Mouse (Mus musculus): ENCODE measurements at regions not wholly inside any gene's neighbourhood (a gene's known extent, or its start where the extent isn't known, plus 50 kb on each side); places are given as distances from the start of the nearest gene placed in this dataset.

DNA sequence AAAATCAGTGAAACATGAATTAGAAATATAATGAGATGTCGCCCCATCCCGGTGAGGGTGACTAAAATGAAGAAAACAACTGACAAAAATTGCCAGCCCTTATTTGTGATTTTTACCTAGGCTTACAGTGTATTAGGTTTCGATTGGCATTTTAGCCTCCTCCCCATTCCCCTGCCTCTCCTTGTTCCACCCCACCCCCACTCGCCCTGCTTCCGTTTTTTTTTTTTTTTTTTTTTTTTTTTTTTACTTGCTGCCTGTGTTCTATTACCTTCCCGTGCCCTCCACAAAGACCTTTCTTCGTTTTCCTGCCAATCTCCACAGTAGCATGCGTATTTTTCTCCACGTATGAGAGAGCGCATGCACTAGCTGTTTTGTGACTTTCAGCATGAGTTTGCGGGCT, 435.3 kb upstream of the Gm10131 start:
- ATAC-seq (ENCODE audit: insufficient number of reproducible peaks, low FRiP score, low TSS enrichment, low read depth) = no peak; the same call in 1 of the 2 replicates
- H3K4me3 ChIP-seq (ENCODE audit: low read depth, low read length) = peak overlapping the region; percentile 8; the same call in 1 of the 2 replicates
- H3K36me3 ChIP-seq (ENCODE audit: control insufficient read depth, insufficient read depth, low read length) = no peaks in the 10 kb centered on the region
- H3K9me3 ChIP-seq (ENCODE audit: control insufficient read depth, low read length) = no peaks in the 10 kb centered on the region
- H3K9ac ChIP-seq (ENCODE audit: low read length) = peak overlapping the region; percentile 27; the same call in 1 of the 2 replicates
- H3K4me2 ChIP-seq (ENCODE audit: low read depth, severe bottlenecking) = peak overlapping the region; percentile 35
- no peaks in the 10 kb centered on the region for H3K4me1 ChIP-seq (ENCODE audit: control insufficient read depth, insufficient read depth, low read length)
- H3K27me3 ChIP-seq (ENCODE audit: control insufficient read depth, insufficient read depth, low read length) = no peaks in the 10 kb centered on the region
- H3K27ac ChIP-seq (replicated peaks; ENCODE audit: low read depth, low read length) = no peak overlapping the region; the same call in 1 of the 2 replicates
- WGBS = 12% methylated on average over 11 of the region's 11 CpGs
- DNase-seq (ENCODE audit: low spot score) = no peak

DNA sequence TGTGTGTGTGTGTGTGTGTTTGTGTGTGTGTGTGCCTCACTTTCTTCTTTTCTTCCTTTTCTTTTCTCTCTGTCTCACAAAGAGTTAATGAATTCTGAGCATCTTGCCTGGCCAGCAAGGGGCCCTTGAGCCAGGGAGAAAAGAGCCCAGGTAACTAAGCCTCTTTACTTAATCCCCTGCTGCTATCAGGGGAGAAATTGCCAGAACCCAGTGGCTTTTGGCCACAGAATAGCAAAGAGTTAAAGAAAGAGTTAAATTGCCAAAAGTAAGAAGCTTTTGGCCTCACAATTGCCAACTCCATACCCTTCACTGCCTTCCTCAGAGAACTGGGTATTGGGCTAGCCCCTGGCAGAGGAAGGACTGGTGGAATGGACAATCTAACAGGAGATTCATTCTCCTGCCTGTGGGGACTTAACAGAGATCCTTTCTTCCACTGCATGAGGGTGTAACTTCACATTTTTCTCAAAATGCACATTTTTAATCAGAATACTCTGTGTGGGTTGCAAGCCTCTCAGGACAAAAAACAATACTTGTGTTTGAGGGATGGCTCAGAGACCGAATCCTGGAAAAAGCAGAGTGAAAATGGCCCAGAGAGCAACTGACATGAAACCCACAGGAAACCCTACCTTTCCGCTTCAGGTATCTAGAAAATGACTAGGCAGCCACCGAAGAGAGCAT, 431.0 kb upstream of the Gm10131 start:
- no peak overlapping the region for H3K4me2 ChIP-seq (ENCODE audit: low read depth, severe bottlenecking)
- no peak overlapping the region for H3K4me3 ChIP-seq (ENCODE audit: low read depth, low read length)
- 88% methylated on average over 3 of the region's 3 CpGs for WGBS
- H3K9ac ChIP-seq (ENCODE audit: low read length) = no peak overlapping the region
- H3K27me3 ChIP-seq (ENCODE audit: control insufficient read depth, insufficient read depth, low read length) = no peaks in the 10 kb centered on the region
- no peaks in the 10 kb centered on the region for H3K36me3 ChIP-seq (ENCODE audit: control insufficient read depth, insufficient read depth, low read length)
- ATAC-seq (ENCODE audit: insufficient number of reproducible peaks, low FRiP score, low TSS enrichment, low read depth) (no peak), DNase-seq (ENCODE audit: low spot score) (no peak)
- H3K27ac ChIP-seq (replicated peaks; ENCODE audit: low read depth, low read length) = no peak overlapping the region
- H3K4me1 ChIP-seq (ENCODE audit: control insufficient read depth, insufficient read depth, low read length) = no peaks in the 10 kb centered on the region
- no peaks in the 10 kb centered on the region for H3K9me3 ChIP-seq (ENCODE audit: control insufficient read depth, low read length)

DNA sequence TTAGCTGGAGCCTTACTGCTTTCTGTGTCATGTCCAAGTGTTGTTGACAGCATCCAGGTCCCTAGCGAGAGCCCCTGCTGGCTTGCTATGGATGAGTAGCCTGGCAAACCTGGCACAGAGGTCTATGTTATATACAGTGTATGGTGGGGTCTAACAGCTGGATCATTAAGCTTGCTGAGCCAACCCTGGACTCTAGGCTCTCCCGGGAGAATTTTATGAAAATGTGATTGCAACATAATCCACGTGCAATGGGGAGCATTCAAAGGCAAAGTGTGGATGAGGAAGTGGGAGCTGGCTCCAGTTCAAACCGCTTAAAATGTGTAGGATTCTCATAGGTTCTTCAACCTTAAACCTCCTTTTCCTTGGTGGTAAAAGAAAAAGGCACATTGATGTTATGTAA, 427.7 kb upstream of the Gm10131 start:
- H3K4me1 ChIP-seq (ENCODE audit: control insufficient read depth, insufficient read depth, low read length) = no peaks in the 10 kb centered on the region
- ATAC-seq (ENCODE audit: insufficient number of reproducible peaks, low FRiP score, low TSS enrichment, low read depth) (no peak), DNase-seq (ENCODE audit: low spot score) (no peak)
- H3K9ac ChIP-seq (ENCODE audit: low read length) = no peak overlapping the region
- no peaks in the 10 kb centered on the region for H3K9me3 ChIP-seq (ENCODE audit: control insufficient read depth, low read length)
- H3K36me3 ChIP-seq (ENCODE audit: control insufficient read depth, insufficient read depth, low read length) = no peaks in the 10 kb centered on the region
- no peak overlapping the region for H3K27ac ChIP-seq (replicated peaks; ENCODE audit: low read depth, low read length)
- no peak overlapping the region for H3K4me3 ChIP-seq (ENCODE audit: low read depth, low read length)
- no peaks in the 10 kb centered on the region for H3K27me3 ChIP-seq (ENCODE audit: control insufficient read depth, insufficient read depth, low read length)
- H3K4me2 ChIP-seq (ENCODE audit: low read depth, severe bottlenecking) = no peak overlapping the region
- 53% methylated on average over 4 of the region's 4 CpGs for WGBS

DNA sequence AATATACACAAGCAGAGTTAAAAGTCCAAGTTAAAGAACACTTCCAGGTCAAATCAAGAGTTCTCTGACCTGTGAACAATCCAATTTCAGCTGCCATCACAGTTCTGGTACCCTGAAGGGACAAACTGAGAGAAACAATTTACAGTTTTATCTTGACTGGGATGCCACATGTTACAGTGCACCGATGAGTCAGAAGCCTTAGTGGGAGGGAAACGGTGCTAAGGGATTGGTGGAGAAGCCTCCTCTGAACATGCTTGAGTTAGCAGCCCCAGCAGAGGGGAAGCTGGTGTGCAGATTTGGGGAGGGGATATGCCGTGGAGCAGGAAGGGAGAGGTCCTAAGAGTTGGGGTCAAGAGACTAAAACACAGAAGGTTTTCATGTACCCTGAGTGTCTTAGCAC, 423.9 kb upstream of the Gm10131 start:
- ATAC-seq (ENCODE audit: insufficient number of reproducible peaks, low FRiP score, low TSS enrichment, low read depth) = no peak
- Histone ChIP-seq H3K36me3 (ENCODE audit: control insufficient read depth, insufficient read depth, low read length) (no peaks in the 10 kb centered on the region), H3K4me2 (ENCODE audit: low read depth, severe bottlenecking) (no peak overlapping the region), H3K4me3 (ENCODE audit: low read depth, low read length) (no peak overlapping the region), H3K27me3 (ENCODE audit: control insufficient read depth, insufficient read depth, low read length) (no peaks in the 10 kb centered on the region), H3K9ac (ENCODE audit: low read length) (no peak overlapping the region), H3K4me1 (ENCODE audit: control insufficient read depth, insufficient read depth, low read length) (no peaks in the 10 kb centered on the region), H3K9me3 (ENCODE audit: control insufficient read depth, low read length) (no peaks in the 10 kb centered on the region), H3K27ac (replicated peaks; ENCODE audit: low read depth, low read length) (no peak overlapping the region)
- DNase-seq (ENCODE audit: low spot score) = no peak
- WGBS = 81% methylated on average over 3 of the region's 3 CpGs

DNA sequence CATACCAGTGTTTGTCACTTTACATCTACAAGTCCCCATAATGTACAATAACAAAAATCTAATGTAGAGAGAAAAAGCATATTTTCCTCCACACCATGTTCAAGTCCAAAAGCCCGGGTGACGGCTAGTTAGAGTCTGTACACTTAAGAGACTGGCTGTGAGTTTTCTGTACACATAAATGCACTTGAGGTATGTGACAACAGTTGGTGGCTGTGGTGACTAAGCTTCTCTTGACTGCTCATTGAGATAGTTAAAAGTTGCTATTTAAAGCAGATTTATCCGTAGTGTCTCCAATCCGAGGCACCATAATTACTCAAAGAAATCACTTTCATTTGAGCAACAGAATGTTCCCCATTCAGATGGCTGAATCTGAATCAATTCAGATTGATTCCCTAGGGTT, 421.9 kb upstream of the Gm10131 start:
- Histone ChIP-seq H3K27ac (replicated peaks; ENCODE audit: low read depth, low read length) (no peak overlapping the region), H3K4me1 (ENCODE audit: control insufficient read depth, insufficient read depth, low read length) (no peaks in the 10 kb centered on the region), H3K27me3 (ENCODE audit: control insufficient read depth, insufficient read depth, low read length) (no peaks in the 10 kb centered on the region), H3K4me2 (ENCODE audit: low read depth, severe bottlenecking) (no peak overlapping the region), H3K9ac (ENCODE audit: low read length) (no peak overlapping the region), H3K9me3 (ENCODE audit: control insufficient read depth, low read length) (no peaks in the 10 kb centered on the region), H3K4me3 (ENCODE audit: low read depth, low read length) (no peak overlapping the region), H3K36me3 (ENCODE audit: control insufficient read depth, insufficient read depth, low read length) (no peaks in the 10 kb centered on the region)
- no peak for ATAC-seq (ENCODE audit: insufficient number of reproducible peaks, low FRiP score, low TSS enrichment, low read depth)
- WGBS = 90% methylated on average over 4 of the region's 4 CpGs
- DNase-seq (ENCODE audit: low spot score) = no peak

DNA sequence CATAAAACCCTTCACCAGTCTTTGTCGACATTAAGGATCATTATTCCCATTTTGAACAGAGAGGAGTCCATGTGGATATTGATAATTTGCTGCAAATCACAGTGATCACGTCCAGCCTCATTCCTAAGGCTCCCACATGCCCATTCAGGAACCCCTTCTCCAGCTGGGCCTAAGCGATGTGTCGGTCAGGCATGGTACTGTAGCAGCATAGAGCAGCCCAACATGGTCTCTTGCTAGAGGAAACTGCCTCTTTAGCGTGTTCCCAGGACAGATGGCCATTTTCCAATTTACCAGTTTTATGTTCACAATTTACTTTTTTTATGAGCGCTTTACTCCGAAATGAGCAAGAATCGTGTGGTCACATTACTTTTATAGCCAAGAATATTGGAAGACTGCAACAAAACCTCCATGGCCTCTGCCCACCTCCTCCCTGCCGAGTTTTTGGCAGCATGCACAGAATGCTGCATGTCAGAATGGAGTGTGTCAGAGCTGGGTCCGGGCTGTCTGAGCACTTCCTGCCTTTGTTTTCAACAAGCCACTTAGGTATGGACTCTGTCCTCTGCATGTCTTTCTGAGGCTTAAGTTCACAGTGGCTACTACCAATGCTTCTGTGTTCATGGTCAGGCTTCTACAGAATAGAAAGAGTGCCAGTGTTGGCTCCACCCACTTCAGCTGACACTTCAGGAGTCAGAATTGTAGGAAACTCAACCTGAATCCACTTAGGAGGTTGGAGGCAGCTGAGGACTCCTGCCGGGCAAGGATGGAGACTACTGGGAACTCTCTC, 419.6 kb upstream of the Gm10131 start:
- ATAC-seq (ENCODE audit: insufficient number of reproducible peaks, low FRiP score, low TSS enrichment, low read depth) (no peak), DNase-seq (ENCODE audit: low spot score) (no peak)
- Histone ChIP-seq H3K27me3 (ENCODE audit: control insufficient read depth, insufficient read depth, low read length) (no peaks in the 10 kb centered on the region), H3K4me1 (ENCODE audit: control insufficient read depth, insufficient read depth, low read length) (no peaks in the 10 kb centered on the region), H3K4me2 (ENCODE audit: low read depth, severe bottlenecking) (no peak overlapping the region), H3K4me3 (ENCODE audit: low read depth, low read length) (no peak overlapping the region), H3K36me3 (ENCODE audit: control insufficient read depth, insufficient read depth, low read length) (no peaks in the 10 kb centered on the region), H3K27ac (replicated peaks; ENCODE audit: low read depth, low read length) (no peak overlapping the region), H3K9ac (ENCODE audit: low read length) (no peak overlapping the region), H3K9me3 (ENCODE audit: control insufficient read depth, low read length) (no peaks in the 10 kb centered on the region)
- 66% methylated on average over 11 of the region's 11 CpGs for WGBS

DNA sequence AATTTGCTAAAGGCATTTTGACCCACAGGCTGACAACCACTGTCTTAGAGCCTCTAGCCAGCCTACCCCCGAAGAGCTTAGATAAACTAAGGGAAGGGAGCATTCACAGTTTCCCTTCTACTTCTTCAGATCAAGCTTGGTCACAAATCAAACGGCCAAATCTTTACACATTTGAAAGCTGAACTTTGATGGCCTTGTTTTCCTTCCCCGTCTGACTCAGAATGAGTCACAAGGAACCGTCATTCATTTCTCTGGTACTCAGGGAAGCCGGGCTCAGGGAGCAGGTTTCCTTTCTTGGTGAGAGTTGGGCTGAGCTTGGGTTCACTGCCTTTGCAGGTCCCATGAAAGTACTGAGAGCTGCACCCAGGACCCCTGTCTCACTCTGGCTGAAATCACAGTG, 418.5 kb upstream of the Gm10131 start:
- WGBS = 76% methylated on average over 5 of the region's 5 CpGs
- no peak overlapping the region for H3K9ac ChIP-seq (ENCODE audit: low read length)
- H3K9me3 ChIP-seq (ENCODE audit: control insufficient read depth, low read length) = no peaks in the 10 kb centered on the region
- H3K27ac ChIP-seq (replicated peaks; ENCODE audit: low read depth, low read length) = no peak overlapping the region
- DNase-seq (ENCODE audit: low spot score) = no peak
- H3K4me1 ChIP-seq (ENCODE audit: control insufficient read depth, insufficient read depth, low read length) = no peaks in the 10 kb centered on the region
- ATAC-seq (ENCODE audit: insufficient number of reproducible peaks, low FRiP score, low TSS enrichment, low read depth) = no peak
- H3K27me3 ChIP-seq (ENCODE audit: control insufficient read depth, insufficient read depth, low read length) = no peaks in the 10 kb centered on the region
- H3K4me2 ChIP-seq (ENCODE audit: low read depth, severe bottlenecking) = no peak overlapping the region
- H3K4me3 ChIP-seq (ENCODE audit: low read depth, low read length) = no peak overlapping the region
- H3K36me3 ChIP-seq (ENCODE audit: control insufficient read depth, insufficient read depth, low read length) = no peaks in the 10 kb centered on the region

DNA sequence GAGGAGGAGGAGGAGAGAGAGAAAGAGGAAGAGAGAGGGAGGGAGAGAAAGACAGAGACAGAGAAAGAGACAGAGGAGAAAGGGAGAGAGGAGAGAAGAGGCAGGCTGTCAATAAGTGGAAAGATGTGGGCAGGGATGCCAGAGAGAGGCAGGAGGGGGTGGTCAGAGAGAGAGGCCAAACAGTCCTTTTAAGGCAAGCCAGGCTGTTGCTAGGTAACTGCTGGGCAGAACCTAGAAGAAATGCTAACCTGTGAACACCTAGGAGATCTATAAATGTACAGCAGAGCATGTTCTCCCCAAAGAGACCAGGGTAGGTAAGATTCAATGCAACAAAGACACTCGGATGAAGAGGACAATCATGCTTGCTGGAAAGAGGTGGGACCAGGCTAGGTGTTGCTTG, 417.9 kb upstream of the Gm10131 start:
- H3K4me2 ChIP-seq (ENCODE audit: low read depth, severe bottlenecking) = no peak overlapping the region
- H3K36me3 ChIP-seq (ENCODE audit: control insufficient read depth, insufficient read depth, low read length) = no peaks in the 10 kb centered on the region
- H3K4me1 ChIP-seq (ENCODE audit: control insufficient read depth, insufficient read depth, low read length) = no peaks in the 10 kb centered on the region
- DNase-seq (ENCODE audit: low spot score) (no peak), ATAC-seq (ENCODE audit: insufficient number of reproducible peaks, low FRiP score, low TSS enrichment, low read depth) (no peak)
- H3K27me3 ChIP-seq (ENCODE audit: control insufficient read depth, insufficient read depth, low read length) = no peaks in the 10 kb centered on the region
- no peak overlapping the region for H3K4me3 ChIP-seq (ENCODE audit: low read depth, low read length)
- 89% methylated on average over 1 of the region's 1 CpGs for WGBS
- H3K9me3 ChIP-seq (ENCODE audit: control insufficient read depth, low read length) = no peaks in the 10 kb centered on the region
- no peak overlapping the region for H3K9ac ChIP-seq (ENCODE audit: low read length)
- H3K27ac ChIP-seq (replicated peaks; ENCODE audit: low read depth, low read length) = no peak overlapping the region
